In the genomic region with DNA sequence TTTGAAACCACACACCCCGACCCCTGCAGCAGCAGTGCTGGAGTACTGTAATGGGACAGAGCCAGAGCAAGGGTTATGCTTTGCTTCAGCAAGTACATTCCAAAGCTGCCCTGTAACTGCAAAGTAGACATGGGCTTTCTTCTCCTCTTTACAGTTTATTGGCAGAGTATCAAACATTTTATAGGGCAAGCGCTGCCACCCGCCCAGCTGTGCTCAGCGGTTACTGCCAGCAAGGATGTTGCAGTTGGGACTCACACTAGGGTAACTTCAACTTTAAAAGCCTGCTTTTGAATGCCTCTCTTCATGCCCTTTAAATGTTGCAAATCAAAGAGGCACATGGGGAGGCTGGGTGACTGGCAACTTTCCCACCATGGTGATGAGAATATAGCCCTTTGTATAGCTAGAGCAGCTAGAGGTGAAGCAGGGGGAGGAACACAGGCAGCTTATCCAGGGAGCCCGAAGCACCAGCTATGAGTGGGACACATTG, we compare ENCODE assay signal across 9 mouse cellular contexts. TPM values are rescaled to one million over a fixed set of nuclear protein-coding genes. Genes with fewer than 3 reads are reported as not detected.
A peak's percentile ranks its signal among the peaks of the same experiment; 100 is the strongest.
DNase-seq lines count a peak whose midpoint lies in the region; ATAC-seq and TF ChIP-seq lines count a peak whose summit lies in the region.
"Had no signal": no experiment of that assay in that cellular context is flagged by ENCODE, and none has a peak within 500 bp of the region (broad histone marks: within the 10 kb centered on the region; RNA-seq: fewer than 3 reads in every experiment).

No protein-coding gene starts in this region.

- H3K4me3 ChIP-seq in forebrain, embryonic 12.5 days (replicated peaks) = no peak overlapping the region
- no peak overlapping the region for H3K4me3 ChIP-seq in forebrain, embryonic 10.5 days
- H3K4me3 ChIP-seq in lung, embryonic 14.5 days (ENCODE audit: low read depth, low read length) = no peak overlapping the region
- H3K4me3 ChIP-seq in neural tube, embryonic 15.5 days (replicated peaks) = no peak overlapping the region

- H3K27ac ChIP-seq in forebrain, embryonic 12.5 days = no peak overlapping the region
- no peak overlapping the region for H3K27ac ChIP-seq in forebrain, embryonic 10.5 days
- H3K27ac ChIP-seq in lung, embryonic 14.5 days (ENCODE audit: low read depth) = peak overlapping the region; percentile 6; the same call in 1 of the 2 replicates
- peak overlapping the region; percentile 19; the same call in 1 of the 2 replicates for H3K27ac ChIP-seq in neural tube, embryonic 15.5 days (replicated peaks)

- no peak for TF ChIP-seq CTCF in lung, embryonic 14.5 days (IDR thresholded peaks at IDR 0.05; ENCODE audit: low read depth)

- WGBS in forebrain, embryonic 12.5 days = 54% methylated on average over 5 of the region's 5 CpGs
- WGBS in forebrain, embryonic 10.5 days = 85% methylated on average over 5 of the region's 5 CpGs
- 46% methylated on average over 5 of the region's 5 CpGs for WGBS in lung, embryonic 14.5 days
- WGBS in neural tube, embryonic 15.5 days = 32% methylated on average over 5 of the region's 5 CpGs

- no peaks in the 10 kb centered on the region for H3K9me3 ChIP-seq in forebrain, embryonic 12.5 days
- H3K9me3 ChIP-seq in forebrain, embryonic 10.5 days = no peaks in the 10 kb centered on the region
- H3K9me3 ChIP-seq in lung, embryonic 14.5 days (ENCODE audit: low read depth, low read length) = no peaks in the 10 kb centered on the region
- H3K9me3 ChIP-seq in neural tube, embryonic 15.5 days (replicated peaks) = no peaks in the 10 kb centered on the region

- peaks cover 19% of the 10 kb centered on the region for H3K27me3 ChIP-seq in forebrain, embryonic 12.5 days
- H3K27me3 ChIP-seq in forebrain, embryonic 10.5 days (ENCODE audit: poor library complexity, severe bottlenecking) = no peaks in the 10 kb centered on the region; the same call in 1 of the 2 replicates
- no peaks in the 10 kb centered on the region for H3K27me3 ChIP-seq in lung, embryonic 14.5 days (ENCODE audit: insufficient read depth, low read length)
- no peaks in the 10 kb centered on the region for H3K27me3 ChIP-seq in neural tube, embryonic 15.5 days (replicated peaks)

- no peak for DNase-seq in forebrain, embryonic 10.5 days (ENCODE audit: extremely low spot score, low spot score)
- peak; percentile 56 for DNase-seq in lung, embryonic 14.5 days
- no peak for DNase-seq in lung, postnatal 25 days (ENCODE audit: low spot score)
- peak; percentile 16 for DNase-seq in forelimb bud, embryonic 11.5 days (ENCODE audit: low read depth, low spot score)
- no peak for DNase-seq in cerebellum, postnatal 25 days
- no peak for DNase-seq in adrenal gland, adult 8-10 months
- DNase-seq: cerebellum, adult 8-10 months had no signal

- peaks cover 19% of the 10 kb centered on the region for H3K4me1 ChIP-seq in forebrain, embryonic 12.5 days
- peaks cover 13% of the 10 kb centered on the region for H3K4me1 ChIP-seq in forebrain, embryonic 10.5 days
- no peaks in the 10 kb centered on the region for H3K4me1 ChIP-seq in lung, embryonic 14.5 days (ENCODE audit: insufficient read depth)
- peaks cover 27% of the 10 kb centered on the region for H3K4me1 ChIP-seq in neural tube, embryonic 15.5 days

- H3K36me3 ChIP-seq in forebrain, embryonic 12.5 days (replicated peaks) = no peaks in the 10 kb centered on the region
- no peaks in the 10 kb centered on the region for H3K36me3 ChIP-seq in forebrain, embryonic 10.5 days (replicated peaks)
- no peaks in the 10 kb centered on the region for H3K36me3 ChIP-seq in lung, embryonic 14.5 days (ENCODE audit: insufficient read depth)
- no peaks in the 10 kb centered on the region for H3K36me3 ChIP-seq in neural tube, embryonic 15.5 days

- H3K4me2 ChIP-seq in forebrain, embryonic 12.5 days = no peak overlapping the region
- no peak overlapping the region for H3K4me2 ChIP-seq in lung, embryonic 14.5 days
- no peak overlapping the region for H3K4me2 ChIP-seq in neural tube, embryonic 15.5 days

- H3K9ac ChIP-seq in forebrain, embryonic 12.5 days = no peak overlapping the region
- no peak overlapping the region for H3K9ac ChIP-seq in lung, embryonic 14.5 days
- no peak overlapping the region for H3K9ac ChIP-seq in neural tube, embryonic 15.5 days (replicated peaks)

- peak; percentile 50; the same call in 1 of the 2 replicates for ATAC-seq in forebrain, embryonic 12.5 days (ENCODE audit: low FRiP score)
- peak; percentile 77; the same call in 1 of the 2 replicates for ATAC-seq in lung, embryonic 14.5 days (ENCODE audit: insufficient read depth)
- peak; percentile 68 for ATAC-seq in neural tube, embryonic 15.5 days (ENCODE audit: low FRiP score)

RNA-seq across cellular contexts. Expression of a gene that starts 28.7 kb away (rescaled TPM):
- 17.6 and 18.2 TPM in 2 replicates for polyA plus RNA-seq in forebrain, embryonic 12.5 days (2016; fragmentation: Nextera tagmentation; extraction: Ambion mirVana)
- 30.7 and 34.8 TPM in 2 replicates for polyA plus RNA-seq in forebrain, embryonic 10.5 days (2016; fragmentation: Nextera tagmentation; extraction: Ambion mirVana)
- 29.6 and 30.4 TPM in 2 replicates for polyA plus RNA-seq in lung, embryonic 14.5 days (2014; fragmentation: Nextera tagmentation; extraction: Ambion mirVana)
- 15.6 and 19.0 TPM in 2 replicates for polyA plus RNA-seq in neural tube, embryonic 15.5 days (2015; fragmentation: Nextera tagmentation; extraction: Ambion mirVana)
- total RNA-seq in adrenal gland, adult 8-10 months (2022) = 10 to 100 TPM in 2 of 4 experiments, 1 to 10 TPM in 2; 9.4 to 19.8 (median 13.1) TPM

Comparison
In these comparisons a context has a peak if more than half of its experiments do, and no peak if none do; other contexts are left out.
1. DNase-seq: peak in lung, embryonic 14.5 days (single experiment) and forelimb bud, embryonic 11.5 days (single experiment); none in forebrain, embryonic 10.5 days (single experiment), lung, postnatal 25 days (single experiment), cerebellum, postnatal 25 days (0 of 2) and adrenal gland, adult 8-10 months (single experiment).
2. H3K27ac ChIP-seq: peak in lung, embryonic 14.5 days (single experiment) and neural tube, embryonic 15.5 days (single experiment); none in forebrain, embryonic 12.5 days (single experiment) and forebrain, embryonic 10.5 days (single experiment).
3. Peak in every context shown above with its lines, with median percentiles within 50 percentile points of each other: ATAC-seq.